Mouse (Mus musculus): ENCODE measurements around the gene Astl. TPM values are rescaled to one million over a fixed set of nuclear protein-coding genes. Genes with fewer than 3 reads are reported as not detected.
A peak's percentile ranks its signal among the peaks of the same experiment; 100 is the strongest.

Astl gene
- polyA plus RNA-seq, 1 experiment: not detected

GRCm38 (mm10) chr2:127335078-127335541, 3.3 kb upstream of the Astl start:
- H3K4me1 ChIP-seq (ENCODE audit: control insufficient read depth): peaks cover 20% of the 10 kb centered on the region
- H3K4me3 ChIP-seq (replicated peaks): no peak overlapping the region
- no peaks in the 10 kb centered on the region for H3K36me3 ChIP-seq (ENCODE audit: control insufficient read depth)
- H3K9me3 ChIP-seq (ENCODE audit: control insufficient read depth, low read length): no peaks in the 10 kb centered on the region
- H3K27me3 ChIP-seq (ENCODE audit: control insufficient read depth): peaks cover 38% of the 10 kb centered on the region
- no peak for TF ChIP-seq TAL1 (IDR thresholded peaks at IDR 0.05; ENCODE audit: low read length)
- no peak for TF ChIP-seq GATA1 (IDR thresholded peaks at IDR 0.05; ENCODE audit: low read length)

DNA sequence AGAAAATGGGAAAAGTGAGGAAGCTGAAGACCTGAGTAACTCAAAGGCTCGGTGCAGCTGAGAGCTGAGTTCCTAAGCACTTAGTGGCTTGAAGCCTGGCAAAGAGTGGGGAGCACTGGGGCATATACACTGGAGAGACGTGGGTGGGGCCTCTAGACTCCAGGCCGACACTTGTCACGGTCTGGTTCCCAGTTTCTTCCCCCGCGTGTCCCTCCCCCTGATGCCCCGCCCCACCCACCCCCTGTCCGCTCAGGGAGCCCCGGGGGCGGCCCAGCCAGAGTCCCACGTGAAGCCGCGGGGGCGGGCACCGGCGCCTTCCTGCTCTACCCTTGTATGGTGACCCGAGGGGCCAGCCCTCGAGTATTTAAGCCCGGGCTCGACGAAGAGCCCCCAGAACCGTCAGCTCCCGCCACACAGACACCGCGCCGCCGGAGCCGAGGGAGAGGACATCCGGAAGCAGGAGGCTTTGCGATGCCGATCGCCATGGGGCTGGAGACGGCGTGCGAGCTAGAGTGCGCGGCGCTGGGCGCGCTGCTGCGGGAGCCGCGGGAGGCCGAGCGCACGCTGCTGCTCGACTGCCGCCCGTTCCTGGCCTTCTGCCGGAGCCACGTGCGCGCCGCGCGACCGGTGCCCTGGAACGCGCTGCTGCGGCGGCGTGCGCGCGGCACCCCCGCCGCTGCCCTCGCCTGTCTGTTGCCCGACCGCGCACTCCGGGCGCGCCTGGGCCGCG, 2.5 kb upstream of the Astl start, which contains the start of gene Dusp2:
TSS of gene Dusp2 (plus strand) at position 393 of the 730 bp plus-strand sequence.
- Histone ChIP-seq H3K9me3 (ENCODE audit: control insufficient read depth, low read length) (no peaks in the 10 kb centered on the region), H3K4me3 (replicated peaks) (peak within 1 kb of the TSS; percentile 58), H3K4me1 (ENCODE audit: control insufficient read depth) (peaks cover 20% of the 10 kb centered on the region), H3K36me3 (ENCODE audit: control insufficient read depth) (no peaks in the 10 kb centered on the region), H3K27me3 (ENCODE audit: control insufficient read depth) (peaks cover 38% of the 10 kb centered on the region)
- TF ChIP-seq TAL1 (IDR thresholded peaks at IDR 0.05; ENCODE audit: low read length): no peak
- no peak for TF ChIP-seq GATA1 (IDR thresholded peaks at IDR 0.05; ENCODE audit: low read length)

- Histone ChIP-seq H3K4me1 (ENCODE audit: control insufficient read depth) (peaks cover 20% of the 10 kb centered on the region), H3K9me3 (ENCODE audit: control insufficient read depth, low read length) (no peaks in the 10 kb centered on the region), H3K27me3 (ENCODE audit: control insufficient read depth) (peaks cover 38% of the 10 kb centered on the region), H3K36me3 (ENCODE audit: control insufficient read depth) (no peaks in the 10 kb centered on the region), H3K4me3 (replicated peaks) (peak overlapping the region; percentile 58)
- no peak for TF ChIP-seq TAL1 (IDR thresholded peaks at IDR 0.05; ENCODE audit: low read length)
- no peak for TF ChIP-seq GATA1 (IDR thresholded peaks at IDR 0.05; ENCODE audit: low read length)
Measured at GRCm38 (mm10) chr2:127336497-127336832, 2.0 kb upstream of the Astl start.

GRCm38 (mm10) chr2:127336885-127337284, 1.6 kb upstream of the Astl start:
- Histone ChIP-seq H3K9me3 (ENCODE audit: control insufficient read depth, low read length) (no peaks in the 10 kb centered on the region), H3K36me3 (ENCODE audit: control insufficient read depth) (no peaks in the 10 kb centered on the region), H3K4me1 (ENCODE audit: control insufficient read depth) (peaks cover 20% of the 10 kb centered on the region), H3K27me3 (ENCODE audit: control insufficient read depth) (peaks cover 38% of the 10 kb centered on the region), H3K4me3 (replicated peaks) (peak overlapping the region; percentile 58)
- TF ChIP-seq GATA1 (IDR thresholded peaks at IDR 0.05; ENCODE audit: low read length) (no peak), TAL1 (IDR thresholded peaks at IDR 0.05; ENCODE audit: low read length) (no peak)

GRCm38 (mm10) chr2:127337531-127337930, 908 bp upstream of the Astl start:
- peaks cover 38% of the 10 kb centered on the region for H3K27me3 ChIP-seq (ENCODE audit: control insufficient read depth)
- peaks cover 20% of the 10 kb centered on the region for H3K4me1 ChIP-seq (ENCODE audit: control insufficient read depth)
- H3K36me3 ChIP-seq (ENCODE audit: control insufficient read depth): no peaks in the 10 kb centered on the region
- no peak overlapping the region for H3K4me3 ChIP-seq (replicated peaks)
- H3K9me3 ChIP-seq (ENCODE audit: control insufficient read depth, low read length): no peaks in the 10 kb centered on the region
- TF ChIP-seq TAL1 (IDR thresholded peaks at IDR 0.05; ENCODE audit: low read length): no peak
- TF ChIP-seq GATA1 (IDR thresholded peaks at IDR 0.05; ENCODE audit: low read length): no peak

DNA sequence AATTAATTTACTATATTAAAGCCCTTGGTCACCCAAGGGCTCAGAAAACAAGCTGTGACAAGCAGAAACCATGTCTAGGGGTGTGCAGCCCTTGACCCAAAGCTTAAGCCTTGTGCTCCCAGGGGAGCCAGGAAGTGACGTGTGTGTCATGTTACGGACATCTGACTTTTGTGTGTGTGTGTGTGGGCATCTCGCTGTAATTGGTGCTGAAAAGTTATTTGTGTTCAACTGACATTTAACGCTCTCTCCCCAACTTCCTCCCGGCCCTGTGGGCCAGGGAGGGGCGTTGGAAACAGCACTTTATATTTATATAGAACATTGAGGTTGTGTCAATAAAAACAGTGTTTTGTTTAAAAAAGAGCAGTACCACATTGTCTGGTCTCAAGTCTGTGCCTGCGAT, 427 bp upstream of the Astl start:
- Histone ChIP-seq H3K36me3 (ENCODE audit: control insufficient read depth) (no peaks in the 10 kb centered on the region), H3K4me1 (ENCODE audit: control insufficient read depth) (peaks cover 20% of the 10 kb centered on the region), H3K27me3 (ENCODE audit: control insufficient read depth) (peaks cover 38% of the 10 kb centered on the region), H3K4me3 (replicated peaks) (no peak overlapping the region), H3K9me3 (ENCODE audit: control insufficient read depth, low read length) (no peaks in the 10 kb centered on the region)
- TF ChIP-seq TAL1 (IDR thresholded peaks at IDR 0.05; ENCODE audit: low read length): no peak
- TF ChIP-seq GATA1 (IDR thresholded peaks at IDR 0.05; ENCODE audit: low read length): no peak

- Histone ChIP-seq H3K4me3 (replicated peaks) (no peak overlapping the region), H3K4me1 (ENCODE audit: control insufficient read depth) (peaks cover 18% of the 10 kb centered on the region), H3K9me3 (ENCODE audit: control insufficient read depth, low read length) (no peaks in the 10 kb centered on the region), H3K36me3 (ENCODE audit: control insufficient read depth) (no peaks in the 10 kb centered on the region), H3K27me3 (ENCODE audit: control insufficient read depth) (peaks cover 38% of the 10 kb centered on the region)
- TF ChIP-seq TAL1 (IDR thresholded peaks at IDR 0.05; ENCODE audit: low read length): no peak
- no peak for TF ChIP-seq GATA1 (IDR thresholded peaks at IDR 0.05; ENCODE audit: low read length)
Measured at GRCm38 (mm10) chr2:127338833-127339232, 394 bp downstream of the Astl start.

GRCm38 (mm10) chr2:127339262-127339661, 823 bp downstream of the Astl start:
- H3K9me3 ChIP-seq (ENCODE audit: control insufficient read depth, low read length): no peaks in the 10 kb centered on the region
- peaks cover 18% of the 10 kb centered on the region for H3K4me1 ChIP-seq (ENCODE audit: control insufficient read depth)
- H3K36me3 ChIP-seq (ENCODE audit: control insufficient read depth): no peaks in the 10 kb centered on the region
- no peak for TF ChIP-seq TAL1 (IDR thresholded peaks at IDR 0.05; ENCODE audit: low read length)
- H3K4me3 ChIP-seq (replicated peaks): no peak overlapping the region
- peaks cover 36% of the 10 kb centered on the region for H3K27me3 ChIP-seq (ENCODE audit: control insufficient read depth)

- TF ChIP-seq TAL1 (IDR thresholded peaks at IDR 0.05; ENCODE audit: low read length) (no peak), GATA1 (IDR thresholded peaks at IDR 0.05; ENCODE audit: low read length) (no peak)
Measured at GRCm38 (mm10) chr2:127341159-127341558, 2.7 kb downstream of the Astl start.

More at GRCm38 (mm10) chr2:127341159-127341558, 2.7 kb downstream of the Astl start:
- Histone ChIP-seq H3K9me3 (ENCODE audit: control insufficient read depth, low read length) (no peaks in the 10 kb centered on the region), H3K27me3 (ENCODE audit: control insufficient read depth) (peaks cover 21% of the 10 kb centered on the region), H3K36me3 (ENCODE audit: control insufficient read depth) (no peaks in the 10 kb centered on the region), H3K4me1 (ENCODE audit: control insufficient read depth) (peaks cover 14% of the 10 kb centered on the region), H3K4me3 (replicated peaks) (no peak overlapping the region)
